Mouse (Mus musculus) cerebellum, postnatal 25 days (tissue): ENCODE data around the gene Meis3.

Experiments
- DNase-seq, 2 experiments: peaks; one replicate each; pipeline ENCODE4 v3.0.0; 2021; ENCODE audit warnings: mixed read lengths in 2 of 2

Meis3 gene

DNA sequence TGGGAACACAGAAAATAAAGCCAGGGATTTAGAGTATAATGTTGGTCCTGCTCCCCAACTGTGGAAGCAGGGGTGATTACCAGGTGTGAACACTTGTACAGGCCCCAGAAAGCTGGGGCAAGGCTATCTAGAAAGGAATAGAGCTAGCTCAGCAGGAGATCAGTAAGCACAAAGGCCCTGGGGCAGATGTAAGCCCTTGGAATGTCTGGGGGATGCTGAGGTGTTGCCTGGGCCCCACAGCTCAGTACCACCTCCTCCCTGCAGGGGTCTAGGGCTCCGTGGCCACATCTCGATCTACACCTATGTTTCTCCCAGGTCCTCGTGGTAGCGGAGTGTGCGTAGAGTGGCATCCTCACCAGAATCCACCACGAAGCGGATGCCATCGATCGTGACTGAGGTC is 39.1 kb downstream of the Meis3 start:
- no peak for DNase-seq

DNA sequence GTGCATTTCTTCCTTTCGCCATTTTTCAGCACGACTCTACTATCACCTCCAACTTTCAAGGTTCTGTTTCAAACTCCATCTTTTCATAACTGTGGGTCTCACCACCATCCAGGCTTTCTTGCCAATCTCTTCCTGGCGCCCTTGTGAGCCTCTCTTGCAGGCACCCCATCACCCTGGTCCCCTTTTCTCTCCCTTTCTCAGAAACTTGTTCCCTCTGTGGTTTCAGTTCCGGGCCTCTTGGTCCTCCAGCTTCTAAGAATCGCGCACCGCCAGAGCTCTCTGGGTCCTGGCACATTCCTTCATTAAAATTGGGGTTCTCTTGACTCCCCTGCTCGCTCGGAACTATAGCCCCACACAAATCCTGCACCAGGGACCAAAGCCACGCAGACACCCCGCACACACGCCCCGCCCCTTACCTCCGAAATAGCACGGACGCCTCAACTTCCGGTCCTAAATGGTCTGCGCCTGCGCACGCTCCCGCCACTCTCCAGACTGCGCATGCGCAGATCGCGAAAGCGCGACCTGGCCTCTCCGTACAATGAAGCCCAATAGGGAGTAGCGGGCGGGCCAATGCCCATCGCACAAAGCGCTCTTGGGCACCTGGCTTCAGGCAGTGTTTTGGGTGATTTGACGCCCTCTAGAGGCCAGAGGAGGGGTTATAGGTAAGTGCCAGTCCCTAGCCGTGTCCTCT is 46.8 kb downstream of the Meis3 start, which contains the start of gene Dhx34:
TSS of gene Dhx34 (minus strand) at position 456 of the 691 bp plus-strand sequence.
- DNase-seq: peak; percentile 98 to 99

DNA sequence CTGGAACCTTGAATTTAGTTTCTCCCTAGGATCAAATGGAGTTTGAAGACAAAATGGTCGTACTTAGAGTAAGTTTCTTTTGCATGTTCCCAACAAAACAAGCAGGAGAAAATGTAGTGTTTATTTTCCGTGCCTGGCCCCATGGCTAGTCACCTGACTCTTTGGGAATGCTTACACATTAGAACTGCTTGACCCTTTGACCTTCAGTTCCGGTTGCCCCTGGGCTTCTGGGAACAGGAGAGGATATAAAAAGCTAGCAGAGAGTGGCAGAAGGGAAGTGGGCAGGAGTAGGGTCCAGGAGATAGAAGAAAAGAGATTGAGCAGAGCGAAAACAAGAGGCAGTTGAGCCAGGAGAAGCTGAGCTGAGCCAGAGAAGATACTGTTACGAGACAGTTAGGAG is 55.0 kb downstream of the Meis3 start:
- DNase-seq: no peak
